Mouse (Mus musculus) CH12.LX (cell line): ENCODE results near the gene C8a. TPM values are rescaled to one million over a fixed set of nuclear protein-coding genes. Genes with fewer than 3 reads are reported as not detected.

ENCODE experiments used
- DNase-seq: peaks from one replicate; pipeline ENCODE4 v3.0.0-alpha.2; 2013; ENCODE audit errors: extremely low read depth
- H3K27ac ChIP-seq: 2 replicates; pipeline ENCODE4 v1.5.1; 2012; ENCODE audit warnings: low read depth, mild to moderate bottlenecking, control low read depth, moderate library complexity; ENCODE audit not compliant: insufficient read depth
- H3K27me3 ChIP-seq: replicated peaks from 2 replicates; pipeline ENCODE3; 2012; ENCODE audit warnings: inconsistent platforms
- H3K36me3 ChIP-seq, 2 experiments: replicated peaks in 1 of 2; 2 replicates each; pipeline versions ENCODE3 to v1.6.1; 2012; ENCODE audit warnings: inconsistent platforms in 1 of 2, low read length in 1 of 2, mild to moderate bottlenecking in 1 of 2, mixed read lengths in 1 of 2, moderate library complexity in 1 of 2; ENCODE audit not compliant: control insufficient read depth in 1 of 2, insufficient read depth in 1 of 2
- H3K4me1 ChIP-seq, 2 experiments: 2 replicates each; pipeline ENCODE4 v1.6.1; 2012; ENCODE audit warnings: inconsistent platforms in 1 of 2, moderate library complexity in 1 of 2; ENCODE audit not compliant: insufficient read depth in 2 of 2, control insufficient read depth in 1 of 2
- H3K4me2 ChIP-seq: 2 replicates; pipeline ENCODE4 v1.6.1; 2012; ENCODE audit warnings: low read depth, mild to moderate bottlenecking, control low read depth; ENCODE audit not compliant: poor library complexity, insufficient read depth, severe bottlenecking
- H3K4me3 ChIP-seq, 3 experiments: fragments of 150-350 bp in 1 of 3; sonication (generic) in 1 of 3; replicated peaks in 1 of 3; 2 replicates each; pipeline versions ENCODE3 to v1.5.1; 2011 to 2012; ENCODE audit warnings: low read depth in 2 of 3, low read length in 2 of 3, mild to moderate bottlenecking in 2 of 3, moderate library complexity in 2 of 3, control low read depth in 1 of 3, improper control_type of control experiment in 1 of 3, inconsistent platforms in 1 of 3, mixed read lengths in 1 of 3; ENCODE audit not compliant: poor library complexity in 1 of 3
- H3K79me2 ChIP-seq: replicated peaks from 2 replicates; pipeline ENCODE4 v1.6.1; 2012; ENCODE audit warnings: mild to moderate bottlenecking, moderate library complexity; ENCODE audit not compliant: control insufficient read depth, poor library complexity, insufficient read depth, severe bottlenecking; ENCODE audit errors: extremely low read depth
- H3K9ac ChIP-seq: 2 replicates; pipeline ENCODE4 v1.6.1; 2012; ENCODE audit warnings: low read depth, mild to moderate bottlenecking, control low read depth, moderate library complexity; ENCODE audit not compliant: insufficient read depth
- H3K9me3 ChIP-seq: replicated peaks from 2 replicates; pipeline ENCODE3; 2012; ENCODE audit warnings: low read length, inconsistent platforms, mixed read lengths
- CHD1 ChIP-seq: IDR thresholded peaks from 2 replicates; pipeline ENCODE4 v1.6.1; 2012; ENCODE audit warnings: low read depth, low read length, improper control_type of control experiment, inconsistent platforms
- CTCF ChIP-seq, 2 experiments: IDR thresholded peaks in 1 of 2; conservative IDR thresholded peaks in 1 of 2; 2 replicates each; pipeline ENCODE4 v1.5.1; 2011 to 2012; ENCODE audit warnings: low read depth in 2 of 2, low read length in 2 of 2, improper control_type of control experiment in 1 of 2, inconsistent platforms in 1 of 2, mild to moderate bottlenecking in 1 of 2, moderate library complexity in 1 of 2
- ELF1 ChIP-seq: IDR thresholded peaks from 2 replicates; pipeline ENCODE4 v1.6.1; 2014; ENCODE audit warnings: low read depth, mild to moderate bottlenecking, inconsistent platforms, low read length, improper control_type of control experiment
- EP300 ChIP-seq: IDR thresholded peaks from 2 replicates; pipeline ENCODE4 v1.6.1; 2011; ENCODE audit warnings: low read length, improper control_type of control experiment
- ETS1 ChIP-seq: conservative IDR thresholded peaks from 2 replicates; pipeline ENCODE4 v1.6.1; 2012; ENCODE audit warnings: low read depth, mild to moderate bottlenecking, inconsistent platforms, low read length, improper control_type of control experiment, moderate library complexity
- GABPA ChIP-seq: IDR thresholded peaks from 2 replicates; pipeline ENCODE4 v1.6.1; 2012; ENCODE audit warnings: low read depth, low read length, improper control_type of control experiment, inconsistent platforms; ENCODE audit not compliant: insufficient replicate concordance
- HCFC1 ChIP-seq: IDR thresholded peaks from 2 replicates; pipeline ENCODE4 v1.6.1; 2012; ENCODE audit warnings: low read depth, mild to moderate bottlenecking, inconsistent platforms, low read length, improper control_type of control experiment
- IRF4 ChIP-seq: IDR thresholded peaks from 2 replicates; pipeline ENCODE4 v1.6.1; 2014; ENCODE audit warnings: low read depth, mild to moderate bottlenecking, inconsistent platforms, low read length, improper control_type of control experiment
- KAT2A ChIP-seq: IDR thresholded peaks from 2 replicates; pipeline ENCODE4 v1.6.1; 2012; ENCODE audit warnings: low read length, improper control_type of control experiment, inconsistent platforms; ENCODE audit not compliant: insufficient replicate concordance
- MAFK ChIP-seq: IDR thresholded peaks from 2 replicates; pipeline ENCODE4 v1.6.1; 2011; ENCODE audit warnings: low read length, improper control_type of control experiment; ENCODE audit not compliant: insufficient replicate concordance
- MAX ChIP-seq: IDR thresholded peaks from 2 replicates; pipeline ENCODE4 v1.6.1; 2011; ENCODE audit warnings: low read length, improper control_type of control experiment
- MAZ ChIP-seq: IDR thresholded peaks from 2 replicates; pipeline ENCODE4 v1.6.1; 2012; ENCODE audit warnings: low read depth, mild to moderate bottlenecking, inconsistent platforms, low read length, improper control_type of control experiment, moderate library complexity
- MEF2A ChIP-seq: IDR thresholded peaks from 2 replicates; pipeline ENCODE4 v1.6.1; 2014; ENCODE audit warnings: low read depth, mild to moderate bottlenecking, inconsistent platforms, low read length, improper control_type of control experiment, borderline replicate concordance
- MYC ChIP-seq: IDR thresholded peaks from 2 replicates; pipeline ENCODE4 v1.6.1; 2011; ENCODE audit warnings: low read depth, mild to moderate bottlenecking, improper control_type of control experiment, low read length
- NELFE ChIP-seq: IDR thresholded peaks from 2 replicates; pipeline ENCODE4 v1.6.1; 2011; ENCODE audit warnings: low read depth, low read length, improper control_type of control experiment
- NRF1 ChIP-seq: IDR thresholded peaks from 2 replicates; pipeline ENCODE4 v1.6.1; 2014; ENCODE audit warnings: low read depth, mild to moderate bottlenecking, inconsistent platforms, low read length, improper control_type of control experiment, moderate library complexity
- POLR2A ChIP-seq: IDR thresholded peaks from 2 replicates; pipeline ENCODE4 v1.6.1; 2011; ENCODE audit warnings: low read depth, mild to moderate bottlenecking, improper control_type of control experiment, low read length
- POLR2AphosphoS2 ChIP-seq: IDR thresholded peaks from 2 replicates; pipeline ENCODE4 v1.6.1; 2011; ENCODE audit warnings: low read depth, low read length, improper control_type of control experiment
- RAD21 ChIP-seq: IDR thresholded peaks from 2 replicates; pipeline ENCODE4 v1.6.1; 2011; ENCODE audit warnings: low read depth, mild to moderate bottlenecking, low read length, improper control_type of control experiment, moderate library complexity
- SIN3A ChIP-seq: IDR thresholded peaks from 2 replicates; pipeline ENCODE4 v1.6.1; 2012; ENCODE audit warnings: low read length, improper control_type of control experiment, inconsistent platforms
- SMC3 ChIP-seq: IDR thresholded peaks from 2 replicates; pipeline ENCODE4 v1.6.1; 2011; ENCODE audit warnings: low read depth, low read length, improper control_type of control experiment
- TBP ChIP-seq: conservative IDR thresholded peaks from 2 replicates; pipeline ENCODE4 v1.6.1; 2011; ENCODE audit warnings: low read depth, low read length, improper control_type of control experiment
- USF1 ChIP-seq: IDR thresholded peaks from 2 replicates; pipeline ENCODE4 v1.6.1; 2014; ENCODE audit warnings: low read depth, mild to moderate bottlenecking, inconsistent platforms, low read length, improper control_type of control experiment
- USF2 ChIP-seq: conservative IDR thresholded peaks from 2 replicates; pipeline ENCODE4 v1.6.1; 2011; ENCODE audit warnings: low read depth, low read length, improper control_type of control experiment
- ZC3H11A ChIP-seq: IDR thresholded peaks from 2 replicates; pipeline ENCODE4 v1.6.1; 2012; ENCODE audit warnings: low read depth, mild to moderate bottlenecking, inconsistent platforms, low read length, improper control_type of control experiment
- ZKSCAN1 ChIP-seq: IDR thresholded peaks from 2 replicates; pipeline ENCODE4 v1.6.1; 2012; ENCODE audit warnings: low read depth, inconsistent platforms, low read length, improper control_type of control experiment, borderline replicate concordance
- dilution Hi-C: fragments of 300-500 bp; cut with MboI; formaldehyde crosslinking; loops from 2 replicates; pipeline ENCODE4 v1.14.3; 2020; ENCODE audit warnings: low sequenced_read_pairs; ENCODE audit not compliant: extremely low pct_unique_long_range_greater_than_20kb, extremely low pct_ligation_motif_present
- in situ Hi-C: fragments of 300-500 bp; cut with MboI; formaldehyde crosslinking; loops from 3 replicates; pipeline ENCODE4 v1.14.3; 2019; ENCODE audit warnings: low sequenced_read_pairs, low pct_ligation_motif_present, low pct_unique_long_range_greater_than_20kb, mixed read lengths
- polyA plus RNA-seq: library from polyadenylated mRNA; unstranded; fragments of >175 nt; gene quantifications from 2 replicates; pipeline ENCODE4 v1.2.1, GENCODE M21; 2012; ENCODE audit warnings: low read depth; ENCODE audit not compliant: insufficient read length
- total RNA-seq, 2 experiments: library from RNA; depleted of rRNA; stranded (reverse); fragments of 300-350 nt in 1 of 2; fragments of >200 nt in 1 of 2; gene quantifications; 2 replicates each; pipeline ENCODE4 v1.2.3; 2012 to 2014

C8a gene
- total and polyA plus RNA-seq, 3 experiments, result 0.21 to 0.76 (median 0.40) TPM

- H3K4me3 ChIP-seq, result no peak overlapping the region
- dilution Hi-C loops, result no loop called here
- no peak overlapping the region for H3K27ac ChIP-seq
- TF ChIP-seq MAX (no peak), MAZ (no peak), CHD1 (no peak), SIN3A (no peak), ETS1 (no peak), CTCF (conservative IDR thresholded peaks at IDR 0.05 in 1 of 2, IDR thresholded peaks at IDR 0.05 in 1 of 2; ENCODE audit: low read depth in 2 of 2, low read length in 2 of 2) (no peak), USF1 (no peak), ZKSCAN1 (no peak), POLR2A (no peak), MAFK (no peak), MYC (no peak), EP300 (no peak), POLR2AphosphoS2 (no peak), ELF1 (no peak)
- TF ChIP-seq, all 38 proteins: peak for 0
- Histone ChIP-seq H3K79me2 (no peaks in the 10 kb centered on the region), H3K4me1 (peaks cover 0 to 20% of the 10 kb centered on the region in 2 experiments; a peak in 2 of 4 replicates), H3K9ac (no peak overlapping the region), H3K27me3 (no peaks in the 10 kb centered on the region), H3K9me3 (peaks cover 55% of the 10 kb centered on the region), H3K4me2 (no peak overlapping the region), H3K36me3 (no peaks in the 10 kb centered on the region)
- in situ Hi-C loops, result no loop called here
- DNase-seq, result no peak
Observed at GRCm38 (mm10) chr4:104818986-104819385, 57.2 kb downstream of the C8a start.

- H3K9ac ChIP-seq, result no peak overlapping the region
- peaks cover 58% of the 10 kb centered on the region for H3K9me3 ChIP-seq
- H3K27ac ChIP-seq, result no peak overlapping the region
- no peak overlapping the region for H3K4me2 ChIP-seq
- no peak for DNase-seq
- in situ Hi-C loops, result no loop called here
- no peak for TF ChIP-seq POLR2A
- no peak for TF ChIP-seq IRF4
- TF ChIP-seq ZC3H11A, result no peak
- TF ChIP-seq RAD21, result no peak
- no peak for TF ChIP-seq ELF1
- no peak for TF ChIP-seq SMC3
- no peak for TF ChIP-seq NRF1
- no peak for TF ChIP-seq NELFE
- no peak for TF ChIP-seq USF1
- TF ChIP-seq HCFC1, result no peak
- no peak for TF ChIP-seq MEF2A
- TF ChIP-seq USF2, result no peak
- TF ChIP-seq KAT2A, result no peak
- TF ChIP-seq GABPA, result no peak
- no peak for TF ChIP-seq TBP
- H3K79me2 ChIP-seq, result no peaks in the 10 kb centered on the region
- no peaks in the 10 kb centered on the region for H3K27me3 ChIP-seq
- dilution Hi-C loops, result no loop called here
- no peaks in the 10 kb centered on the region for H3K36me3 ChIP-seq
- H3K4me1 ChIP-seq, result peaks cover 0 to 13% of the 10 kb centered on the region in 2 experiments; a peak in 2 of 4 replicates
- H3K4me3 ChIP-seq, result no peak overlapping the region
Observed at GRCm38 (mm10) chr4:104817509-104817908, 58.7 kb downstream of the C8a start.
